Mouse (Mus musculus) limb, embryonic 13.5 days (tissue): ENCODE measurements around the gene Nemp1. TPM values are rescaled to one million over a fixed set of nuclear protein-coding genes. Genes with fewer than 3 reads are reported as not detected.

Experiments
- ATAC-seq: fragments of 200-750 bp; cut with Nextera tagmentation; 2 replicates; pipeline ENCODE4 v1.8.0; 2017; ENCODE audit warnings: low read depth, moderate number of reproducible peaks, moderate TSS enrichment; ENCODE audit not compliant: low FRiP score
- H3K27ac ChIP-seq: fragments of 300-500 bp; sonication (generic); 2 replicates; pipeline ENCODE4 v1.5.1; 2015; ENCODE audit warnings: inconsistent platforms, mild to moderate bottlenecking, moderate library complexity
- H3K27me3 ChIP-seq: fragments of 300-500 bp; sonication (generic); 2 replicates; pipeline ENCODE4 v1.6.1; 2015; ENCODE audit warnings: mild to moderate bottlenecking, inconsistent platforms
- H3K36me3 ChIP-seq: fragments of 300-500 bp; sonication (generic); 2 replicates; pipeline ENCODE4 v1.6.1; 2015; ENCODE audit warnings: inconsistent platforms, mild to moderate bottlenecking, moderate library complexity
- H3K4me1 ChIP-seq: fragments of 300-500 bp; sonication (generic); 2 replicates; pipeline ENCODE4 v1.6.1; 2015; ENCODE audit warnings: inconsistent platforms
- H3K4me2 ChIP-seq: fragments of 300-500 bp; sonication (generic); replicated peaks from 2 replicates; pipeline ENCODE4 v1.6.1; 2015; ENCODE audit warnings: inconsistent platforms, mild to moderate bottlenecking, moderate library complexity
- H3K4me3 ChIP-seq: fragments of 300-500 bp; sonication (generic); 2 replicates; pipeline ENCODE4 v1.5.1; 2015; ENCODE audit warnings: moderate library complexity, mild to moderate bottlenecking, inconsistent platforms
- H3K9ac ChIP-seq: fragments of 300-500 bp; sonication (generic); 2 replicates; pipeline ENCODE4 v1.6.1; 2015; ENCODE audit warnings: mild to moderate bottlenecking, inconsistent platforms
- H3K9me3 ChIP-seq: fragments of 300-500 bp; sonication (generic); 2 replicates; pipeline ENCODE4 v1.6.1; 2016; ENCODE audit warnings: inconsistent platforms
- WGBS: fragments of 180-500 bp; shearing (Covaris S2); methylation state at CpG from one replicate; pipeline ENCODE4 v1.1.7; 2015; 5-methylcytosine and 5-hydroxymethylcytosine counted together
- polyA plus RNA-seq: library from polyadenylated mRNA; unstranded; fragments of >200 nt; fragmentation: Nextera tagmentation; extraction: Ambion mirVana; gene quantifications from 2 replicates; pipeline ENCODE4 v1.2.1, GENCODE M21; 2015

Gene Nemp1
- polyA plus RNA-seq, 1 experiment from 2014 or later, result 9.9 TPM

DNA sequence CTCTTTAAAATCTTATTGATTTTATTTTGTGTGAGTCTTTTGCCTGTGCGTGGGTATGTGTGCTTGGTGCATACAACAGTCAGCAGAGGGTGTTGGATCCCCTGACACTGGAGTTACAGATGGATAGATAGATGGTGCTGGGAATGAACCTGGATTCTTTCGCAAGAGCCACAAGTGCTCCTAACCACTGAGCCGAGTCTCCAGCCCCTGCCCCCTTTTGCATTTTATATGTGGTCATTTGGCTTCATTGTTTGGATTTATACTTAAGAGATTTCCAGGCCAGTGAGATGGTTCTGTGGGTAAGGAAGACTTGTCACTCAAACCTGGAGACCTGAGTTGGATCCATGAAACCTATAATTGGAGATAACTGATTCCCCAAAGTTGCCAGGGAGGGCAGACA lies 13.2 kb downstream of the Nemp1 start:
- no peak for ATAC-seq
- no peak overlapping the region for H3K4me3 ChIP-seq
- H3K27me3 ChIP-seq, result no peaks in the 10 kb centered on the region
- WGBS, result 87% methylated on average over 3 of the region's 3 CpGs
- H3K36me3 ChIP-seq, result no peaks in the 10 kb centered on the region
- H3K27ac ChIP-seq, result no peak overlapping the region
- no peaks in the 10 kb centered on the region for H3K9me3 ChIP-seq
- H3K4me2 ChIP-seq, result no peak overlapping the region
- no peak overlapping the region for H3K9ac ChIP-seq
- H3K4me1 ChIP-seq, result peaks cover 11% of the 10 kb centered on the region

GRCm38 (mm10) chr10:127682886-127683285 lies 16.2 kb downstream of the Nemp1 start:
- Histone ChIP-seq H3K4me3 (no peak overlapping the region), H3K27ac (no peak overlapping the region), H3K36me3 (no peaks in the 10 kb centered on the region), H3K4me2 (no peak overlapping the region), H3K27me3 (no peaks in the 10 kb centered on the region), H3K4me1 (peaks cover 5% of the 10 kb centered on the region; the same call in 1 of the 2 replicates), H3K9me3 (no peaks in the 10 kb centered on the region), H3K9ac (no peak overlapping the region)
- 75% methylated on average over 6 of the region's 6 CpGs for WGBS
- ATAC-seq, result no peak

DNA sequence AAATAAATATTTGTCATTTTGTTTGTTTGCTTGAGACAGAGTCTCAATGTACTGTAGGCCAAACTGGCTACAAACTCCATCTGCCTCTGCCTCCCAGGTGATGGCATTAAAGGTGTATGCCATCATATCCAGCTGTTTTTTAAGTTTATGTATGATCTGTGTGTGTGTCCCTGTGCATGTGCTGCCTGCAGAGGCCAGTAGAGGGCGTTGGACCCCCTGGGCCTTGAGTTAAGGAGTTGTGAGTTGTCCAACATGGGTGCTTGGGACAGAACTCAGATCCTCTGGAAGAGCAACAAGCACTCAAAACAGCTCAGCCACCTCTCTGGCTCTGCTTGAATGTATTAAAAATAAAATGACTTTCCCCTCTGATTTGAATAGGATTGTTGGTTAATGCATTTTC lies 24.4 kb downstream of the Nemp1 start:
- peaks cover 59% of the 10 kb centered on the region for H3K36me3 ChIP-seq
- no peak for ATAC-seq
- no peak overlapping the region for H3K9ac ChIP-seq
- H3K27me3 ChIP-seq, result no peaks in the 10 kb centered on the region
- no peaks in the 10 kb centered on the region for H3K9me3 ChIP-seq
- no peak overlapping the region for H3K27ac ChIP-seq
- H3K4me2 ChIP-seq, result no peak overlapping the region
- WGBS, result 29% methylated on average over 1 of the region's 1 CpGs
- no peak overlapping the region for H3K4me3 ChIP-seq
- no peaks in the 10 kb centered on the region for H3K4me1 ChIP-seq

DNA sequence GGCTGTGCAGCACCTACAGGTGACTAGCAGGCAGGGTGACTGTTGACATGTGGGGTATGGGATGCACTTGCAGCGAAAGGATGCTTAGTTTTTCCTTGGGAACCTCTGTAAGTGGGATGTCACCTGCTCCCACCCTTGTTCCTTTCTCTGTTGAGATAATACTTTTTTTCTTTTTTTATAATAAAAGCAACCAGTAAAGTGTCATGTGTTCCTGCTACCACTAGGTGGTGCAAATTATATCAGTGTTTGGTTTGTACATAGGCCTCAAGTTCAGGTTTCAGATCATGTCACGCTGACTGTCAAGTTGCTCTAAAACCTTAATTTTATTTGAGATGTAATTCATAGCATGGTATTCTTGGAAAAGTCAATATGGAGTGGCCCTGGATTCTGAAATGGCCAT lies 27.9 kb downstream of the Nemp1 start:
- 54% methylated on average over 2 of the region's 2 CpGs for WGBS
- ATAC-seq, result no peak
- peaks cover 78% of the 10 kb centered on the region for H3K36me3 ChIP-seq

GRCm38 (mm10) chr10:127695775-127696174 lies 29.1 kb downstream of the Nemp1 start:
- H3K27me3 ChIP-seq, result no peaks in the 10 kb centered on the region
- no peaks in the 10 kb centered on the region for H3K4me1 ChIP-seq
- H3K4me2 ChIP-seq, result no peak overlapping the region
- no peak overlapping the region for H3K4me3 ChIP-seq
- H3K9me3 ChIP-seq, result no peaks in the 10 kb centered on the region
- WGBS, result 95% methylated on average over 7 of the region's 7 CpGs
- H3K27ac ChIP-seq, result no peak overlapping the region
- H3K36me3 ChIP-seq, result peaks cover 76% of the 10 kb centered on the region
- ATAC-seq, result no peak
- H3K9ac ChIP-seq, result no peak overlapping the region

More for the DNA sequence above, 27.9 kb downstream of the Nemp1 start:
- Histone ChIP-seq H3K9me3 (no peaks in the 10 kb centered on the region), H3K4me1 (no peaks in the 10 kb centered on the region), H3K27ac (no peak overlapping the region), H3K4me3 (no peak overlapping the region), H3K9ac (no peak overlapping the region), H3K27me3 (no peaks in the 10 kb centered on the region), H3K4me2 (no peak overlapping the region)

GRCm38 (mm10) chr10:127698966-127699365 lies 32.3 kb downstream of the Nemp1 start:
- no peak for ATAC-seq
- Histone ChIP-seq H3K4me2 (no peak overlapping the region), H3K36me3 (peaks cover 54% of the 10 kb centered on the region), H3K27ac (no peak overlapping the region), H3K4me1 (no peaks in the 10 kb centered on the region), H3K4me3 (no peak overlapping the region), H3K9ac (no peak overlapping the region), H3K27me3 (no peaks in the 10 kb centered on the region), H3K9me3 (no peaks in the 10 kb centered on the region)
- WGBS, result 89% methylated on average over 7 of the region's 7 CpGs

DNA sequence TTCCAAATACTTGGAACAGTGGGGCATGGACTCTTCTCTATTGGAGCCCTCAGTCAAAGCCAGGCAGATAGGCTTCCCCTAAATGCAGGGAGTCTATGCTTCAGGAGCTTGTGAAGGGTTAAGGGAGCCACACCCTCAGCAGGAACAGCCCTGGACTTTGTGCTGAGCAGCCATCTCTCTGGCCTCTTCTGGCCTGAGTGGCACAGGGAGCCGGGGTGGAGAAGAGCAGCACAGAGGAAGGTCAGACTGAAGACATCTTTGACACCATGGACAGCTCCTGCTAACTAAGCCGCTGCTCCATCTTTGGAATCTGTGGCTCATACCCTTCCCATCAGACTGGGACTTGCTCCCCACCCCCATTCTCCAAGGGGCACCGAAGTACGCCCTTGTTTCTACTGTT lies 36.6 kb downstream of the Nemp1 start:
- no peak overlapping the region for H3K4me2 ChIP-seq
- no peaks in the 10 kb centered on the region for H3K9me3 ChIP-seq
- no peak overlapping the region for H3K9ac ChIP-seq
- 37% methylated on average over 4 of the region's 4 CpGs for WGBS
- peaks cover 21% of the 10 kb centered on the region for H3K36me3 ChIP-seq
- no peaks in the 10 kb centered on the region for H3K4me1 ChIP-seq
- H3K27ac ChIP-seq, result no peak overlapping the region
- no peak for ATAC-seq
- no peak overlapping the region for H3K4me3 ChIP-seq
- H3K27me3 ChIP-seq, result no peaks in the 10 kb centered on the region

DNA sequence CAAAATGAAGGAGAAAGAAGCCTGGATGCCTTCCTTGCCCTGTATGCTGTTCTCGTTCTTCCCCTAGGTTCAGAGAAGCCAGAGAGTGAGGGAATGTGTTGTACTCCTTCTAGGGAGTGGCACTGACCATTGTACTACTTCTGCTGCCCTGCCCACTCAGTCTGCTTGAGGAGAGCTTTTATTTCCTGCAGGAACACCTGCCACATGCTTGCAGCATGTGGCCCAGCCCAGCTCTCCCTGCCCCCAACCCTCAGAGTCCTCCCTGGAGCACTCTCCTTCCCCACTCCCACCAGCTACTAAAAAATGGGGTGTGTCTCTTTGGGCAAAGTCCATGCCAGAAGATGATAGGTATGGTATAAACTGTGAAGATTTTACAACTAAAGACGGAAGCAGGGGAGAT lies 37.6 kb downstream of the Nemp1 start:
- WGBS, result 67% methylated on average over 2 of the region's 2 CpGs
- Histone ChIP-seq H3K9ac (no peak overlapping the region), H3K4me2 (no peak overlapping the region), H3K4me1 (no peaks in the 10 kb centered on the region), H3K4me3 (no peak overlapping the region), H3K9me3 (no peaks in the 10 kb centered on the region), H3K27ac (no peak overlapping the region), H3K27me3 (no peaks in the 10 kb centered on the region), H3K36me3 (peaks cover 11% of the 10 kb centered on the region)
- ATAC-seq, result no peak

- Histone ChIP-seq H3K36me3 (peaks cover 6% of the 10 kb centered on the region; the same call in 1 of the 2 replicates), H3K4me1 (no peaks in the 10 kb centered on the region), H3K9ac (no peak within 1 kb of the TSS), H3K27me3 (no peaks in the 10 kb centered on the region), H3K4me3 (no peak within 1 kb of the TSS), H3K9me3 (no peaks in the 10 kb centered on the region), H3K27ac (no peak within 1 kb of the TSS), H3K4me2 (no peak within 1 kb of the TSS)
- no peak for ATAC-seq
- WGBS, result 69% methylated on average over 2 of the region's 2 CpGs
Observed at GRCm38 (mm10) chr10:127704766-127705220, 38.1 kb downstream of the Nemp1 start, which contains the start of gene Myo1a. TSS of gene Myo1a (plus strand) at chr10:127705170.

GRCm38 (mm10) chr10:127705783-127706182 lies 39.1 kb downstream of the Nemp1 start:
- WGBS, result 94% methylated on average over 4 of the region's 4 CpGs
- ATAC-seq, result no peak

GRCm38 (mm10) chr10:127707721-127708120 lies 41.0 kb downstream of the Nemp1 start:
- ATAC-seq, result no peak
- H3K4me2 ChIP-seq, result no peak overlapping the region
- H3K27me3 ChIP-seq, result no peaks in the 10 kb centered on the region
- H3K4me3 ChIP-seq, result no peak overlapping the region
- H3K36me3 ChIP-seq, result no peaks in the 10 kb centered on the region
- H3K4me1 ChIP-seq, result peaks cover 8% of the 10 kb centered on the region; the same call in 1 of the 2 replicates
- 88% methylated on average over 7 of the region's 7 CpGs for WGBS
- no peaks in the 10 kb centered on the region for H3K9me3 ChIP-seq
- H3K27ac ChIP-seq, result no peak overlapping the region
- H3K9ac ChIP-seq, result no peak overlapping the region

More at GRCm38 (mm10) chr10:127705783-127706182, 39.1 kb downstream of the Nemp1 start:
- H3K9me3 ChIP-seq, result no peaks in the 10 kb centered on the region
- no peak overlapping the region for H3K27ac ChIP-seq
- H3K36me3 ChIP-seq, result no peaks in the 10 kb centered on the region
- H3K4me2 ChIP-seq, result no peak overlapping the region
- H3K4me3 ChIP-seq, result no peak overlapping the region
- H3K27me3 ChIP-seq, result no peaks in the 10 kb centered on the region
- no peak overlapping the region for H3K9ac ChIP-seq
- no peaks in the 10 kb centered on the region for H3K4me1 ChIP-seq

DNA sequence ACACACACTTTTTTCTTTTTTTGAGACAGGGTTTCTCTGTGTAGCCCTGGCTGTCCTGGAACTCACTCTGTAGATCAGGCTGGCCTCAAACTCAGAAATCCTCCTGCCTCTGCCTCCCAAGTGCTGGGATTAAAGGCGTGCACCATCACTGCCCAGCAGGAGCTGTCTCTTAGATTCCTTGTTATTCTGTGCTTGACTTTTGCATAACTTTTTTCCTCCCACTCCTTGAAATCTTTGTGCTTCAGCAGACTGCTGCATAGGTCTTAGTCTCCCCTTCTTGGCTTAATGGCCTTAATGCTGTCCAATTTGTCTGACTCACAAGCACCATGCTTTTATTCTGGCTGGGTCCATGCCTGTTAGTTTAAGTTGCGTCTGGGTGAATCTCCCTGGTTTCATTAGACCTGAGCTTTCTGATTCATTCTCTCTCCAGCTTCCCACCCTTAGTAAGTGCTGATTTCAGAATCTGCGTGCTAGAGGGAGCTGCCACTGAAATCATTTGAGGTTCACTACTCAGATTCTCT lies 42.2 kb downstream of the Nemp1 start:
- no peak overlapping the region for H3K4me2 ChIP-seq
- H3K4me1 ChIP-seq, result peaks cover 11% of the 10 kb centered on the region; the same call in 1 of the 2 replicates
- ATAC-seq, result no peak
- no peak overlapping the region for H3K9ac ChIP-seq
- no peak overlapping the region for H3K4me3 ChIP-seq
- no peak overlapping the region for H3K27ac ChIP-seq
- no peaks in the 10 kb centered on the region for H3K27me3 ChIP-seq
- 86% methylated on average over 3 of the region's 3 CpGs for WGBS
- no peaks in the 10 kb centered on the region for H3K36me3 ChIP-seq
- H3K9me3 ChIP-seq, result no peaks in the 10 kb centered on the region

DNA sequence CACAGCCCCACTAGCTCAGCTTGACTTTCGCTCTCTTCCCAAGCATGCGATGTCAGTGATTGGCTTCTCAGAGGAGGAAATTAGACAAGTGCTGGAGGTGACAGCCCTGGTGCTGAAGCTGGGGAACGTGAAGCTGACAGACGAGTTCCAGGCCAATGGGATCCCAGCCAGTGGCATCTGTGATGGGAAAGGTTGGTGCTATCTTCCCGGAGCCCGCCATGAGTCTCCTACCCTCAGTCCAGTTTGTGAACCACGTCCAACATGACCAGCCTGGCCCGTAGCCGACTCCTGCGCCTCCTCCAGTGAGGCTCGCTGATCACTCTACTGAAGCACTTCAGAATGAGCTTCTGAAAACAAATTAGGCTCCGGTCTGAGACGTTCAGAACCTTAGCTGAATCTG lies 43.6 kb downstream of the Nemp1 start:
- no peak overlapping the region for H3K4me2 ChIP-seq
- no peaks in the 10 kb centered on the region for H3K27me3 ChIP-seq
- no peaks in the 10 kb centered on the region for H3K36me3 ChIP-seq
- WGBS, result 76% methylated on average over 13 of the region's 13 CpGs
- ATAC-seq, result no peak
- H3K4me1 ChIP-seq, result peaks cover 11% of the 10 kb centered on the region; the same call in 1 of the 2 replicates
- no peak overlapping the region for H3K27ac ChIP-seq
- H3K9ac ChIP-seq, result no peak overlapping the region
- no peak overlapping the region for H3K4me3 ChIP-seq
- no peaks in the 10 kb centered on the region for H3K9me3 ChIP-seq
